Mouse (Mus musculus): ENCODE measurements at regions not wholly inside any gene's neighbourhood (a gene's known extent, or its start where the extent isn't known, plus 50 kb on each side); places are given as distances from the start of the nearest gene placed in this dataset.
"Not testable (repeated sequence)": the region's sequence is repeated elsewhere in the genome, so short reads cannot be mapped to it uniquely, and the experiment has no call there.

- DNase-seq (ENCODE audit: extremely low spot score in 1 of 2, low spot score in 1 of 2), result not testable (repeated sequence)
Observed at GRCm38 (mm10) chr4:3497392-3497791, 312.2 kb upstream of the Vmn1r3 start.

DNA sequence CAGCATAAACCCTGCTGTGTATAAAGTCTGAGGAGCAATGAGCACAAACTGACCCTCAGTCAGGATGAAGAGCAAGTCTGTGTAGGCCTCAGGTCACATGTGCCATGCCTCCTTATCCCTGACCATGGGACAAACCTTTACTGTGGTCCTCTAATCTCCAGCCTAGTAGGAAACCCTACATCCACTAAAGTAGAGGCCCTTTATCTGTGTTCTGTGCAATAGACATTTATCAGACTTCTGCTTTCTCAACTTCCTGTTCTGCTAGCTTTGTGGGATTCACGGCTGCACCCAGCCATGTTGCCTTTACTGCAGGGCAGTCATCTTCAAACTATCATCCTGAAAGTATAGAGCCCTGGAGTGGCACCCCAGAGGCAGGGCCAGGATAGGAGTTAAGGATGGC lies 310.8 kb upstream of the Vmn1r3 start:
- not testable (repeated sequence) for DNase-seq (ENCODE audit: extremely low spot score in 1 of 2, low spot score in 1 of 2)

GRCm38 (mm10) chr4:3494123-3494681 lies 309.0 kb upstream of the Vmn1r3 start:
- not testable (repeated sequence) for DNase-seq (ENCODE audit: extremely low spot score in 1 of 2, low spot score in 1 of 2)

GRCm38 (mm10) chr4:3490901-3491300 lies 305.7 kb upstream of the Vmn1r3 start:
- not testable (repeated sequence) for DNase-seq (ENCODE audit: extremely low spot score in 1 of 2, low spot score in 1 of 2)

- DNase-seq (ENCODE audit: extremely low spot score in 1 of 2, low spot score in 1 of 2), result peak in 1 of 2 experiments; percentile 0
Observed at GRCm38 (mm10) chr4:3482092-3482491, 296.9 kb upstream of the Vmn1r3 start.

DNA sequence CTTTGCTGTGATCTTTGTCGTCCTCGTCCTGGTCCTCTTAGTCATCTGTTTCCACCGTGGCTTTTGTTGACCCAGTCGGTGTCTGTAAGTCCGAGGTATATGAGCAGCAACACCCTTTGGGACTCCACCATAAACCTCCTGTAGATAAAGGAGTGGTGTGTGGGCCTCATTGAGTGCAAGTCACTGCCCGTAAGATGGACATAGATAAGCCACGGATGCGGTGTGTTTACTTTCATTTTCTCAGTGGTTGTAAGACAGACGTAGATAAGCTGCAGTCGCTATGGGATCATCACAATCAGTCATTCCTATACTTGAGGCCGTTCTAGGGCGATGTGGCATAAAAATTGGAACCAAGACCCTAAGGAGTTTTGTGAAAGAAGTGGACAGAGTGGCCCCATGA lies 271.6 kb upstream of the Vmn1r3 start:
- no peak for DNase-seq (ENCODE audit: extremely low spot score in 1 of 2, low spot score in 1 of 2)

DNA sequence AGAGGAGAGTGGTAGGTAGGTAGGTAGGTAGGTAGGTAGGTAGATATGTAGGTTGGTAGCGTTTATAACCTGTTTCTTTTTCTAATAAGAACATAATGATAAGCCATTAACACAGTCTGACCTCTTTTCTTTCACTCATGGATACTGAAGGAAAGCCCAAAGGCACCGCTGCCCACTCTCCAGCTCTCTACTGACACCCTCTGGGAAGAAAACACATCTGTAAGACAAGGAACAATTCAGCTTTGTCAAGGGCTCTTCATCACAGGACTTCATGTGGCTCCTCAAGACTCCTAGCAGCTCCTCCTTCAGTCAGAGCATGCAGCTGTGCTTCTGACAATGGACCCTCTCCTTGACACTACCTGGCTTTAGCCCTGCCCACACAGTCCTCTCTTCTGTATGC lies 252.2 kb upstream of the Vmn1r3 start:
- not testable (repeated sequence) for DNase-seq (ENCODE audit: extremely low spot score in 1 of 2, low spot score in 1 of 2)

DNA sequence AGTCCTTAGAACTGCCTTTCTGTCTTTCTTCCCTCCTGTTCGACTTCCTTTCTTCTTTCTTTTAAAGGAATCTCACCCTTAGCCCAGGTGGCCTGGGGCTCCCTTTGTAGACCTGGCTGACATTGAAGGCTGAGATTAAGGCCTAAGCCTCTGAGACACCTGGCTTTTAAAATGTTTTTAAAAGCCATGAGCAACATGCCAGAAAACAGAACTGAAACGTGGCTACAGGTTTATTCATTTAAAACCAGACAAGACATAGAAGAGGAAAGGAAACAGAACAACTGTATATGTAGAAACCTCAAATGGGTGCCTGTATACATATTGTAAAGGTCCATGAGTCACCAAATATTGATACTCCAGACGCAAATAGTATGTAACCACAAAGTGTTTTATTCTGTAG lies 242.8 kb upstream of the Vmn1r3 start:
- DNase-seq (ENCODE audit: extremely low spot score in 1 of 2, low spot score in 1 of 2), result no peak

GRCm38 (mm10) chr4:3419920-3420499 lies 234.9 kb upstream of the Vmn1r3 start:
- peak; percentile 1 to 56 for DNase-seq (ENCODE audit: extremely low spot score in 1 of 2, low spot score in 1 of 2)

GRCm38 (mm10) chr4:3416670-3417069 lies 231.5 kb upstream of the Vmn1r3 start:
- no peak for DNase-seq (ENCODE audit: extremely low spot score in 1 of 2, low spot score in 1 of 2)

GRCm38 (mm10) chr4:3414442-3415022 lies 229.4 kb upstream of the Vmn1r3 start:
- not testable (repeated sequence) for DNase-seq (ENCODE audit: extremely low spot score in 1 of 2, low spot score in 1 of 2)

DNA sequence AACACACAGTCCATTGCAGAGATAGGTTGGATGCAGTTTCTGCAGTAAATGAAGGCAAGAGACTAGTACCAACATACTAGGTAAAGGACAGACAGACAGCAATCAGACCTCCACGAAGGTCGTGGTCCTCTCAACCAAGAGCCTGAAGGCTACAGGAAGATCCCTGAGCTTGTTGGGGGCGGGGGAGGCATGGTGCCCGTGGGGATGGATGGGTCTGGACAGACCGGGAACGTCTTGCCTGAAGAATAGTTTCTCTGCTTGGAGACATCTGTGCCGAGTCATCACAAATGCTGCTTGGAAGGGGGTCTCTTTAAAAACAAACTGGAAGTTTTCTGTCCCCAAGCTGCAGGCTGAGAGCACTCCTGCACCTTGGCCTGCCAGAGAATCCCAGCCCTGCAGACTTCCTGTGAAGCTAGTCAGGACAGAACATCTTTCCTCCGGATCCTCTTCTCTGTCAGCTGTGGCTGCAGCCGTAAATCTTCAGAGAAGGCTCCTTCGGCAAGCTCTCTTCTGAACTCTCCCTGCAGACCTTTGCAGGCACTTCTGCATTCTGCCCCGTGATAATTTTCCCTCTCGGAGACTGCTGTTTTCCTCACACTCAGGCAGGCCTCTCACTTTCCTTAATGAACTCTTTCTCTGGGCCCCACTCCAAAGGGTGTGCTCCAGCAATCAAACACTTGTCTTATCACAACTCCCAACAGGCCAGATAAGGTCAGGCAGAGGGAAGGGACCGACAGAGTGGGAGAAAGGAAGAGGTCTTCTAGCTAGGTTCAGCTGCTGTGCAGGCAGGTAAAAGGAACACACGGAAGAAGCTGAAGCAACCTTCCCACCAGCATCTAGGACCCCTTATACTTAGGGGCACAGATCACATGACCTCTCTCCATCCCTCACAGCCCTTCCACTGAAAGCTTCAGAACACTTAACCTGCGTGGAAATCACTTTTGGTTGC lies 228.6 kb upstream of the Vmn1r3 start:
- no peak for DNase-seq (ENCODE audit: extremely low spot score in 1 of 2, low spot score in 1 of 2)

DNA sequence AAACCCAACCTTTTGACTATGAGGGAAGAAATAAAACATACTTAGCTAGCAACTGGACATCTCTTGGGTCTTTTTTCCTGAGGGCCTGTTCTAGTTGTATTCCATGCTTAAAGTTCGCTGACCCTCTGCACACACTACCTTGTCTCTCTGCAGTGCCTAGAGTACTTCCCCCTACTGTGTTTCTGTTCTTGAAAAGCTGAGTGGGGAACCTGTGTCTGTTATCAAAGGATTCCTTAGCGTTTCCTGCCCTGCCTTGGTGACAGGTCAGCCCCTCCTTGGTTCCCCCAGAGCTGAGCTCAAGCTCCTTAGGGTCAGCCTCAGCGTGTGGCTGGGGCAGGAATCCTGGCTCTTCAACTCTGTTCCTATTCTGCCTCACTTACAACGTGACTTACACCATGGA lies 227.2 kb upstream of the Vmn1r3 start:
- not testable (repeated sequence) for DNase-seq (ENCODE audit: extremely low spot score in 1 of 2, low spot score in 1 of 2)

- DNase-seq (ENCODE audit: extremely low spot score in 1 of 2, low spot score in 1 of 2), result not testable (repeated sequence)
Observed at GRCm38 (mm10) chr4:3402856-3403255, 217.7 kb upstream of the Vmn1r3 start.

- DNase-seq (ENCODE audit: extremely low spot score in 1 of 2, low spot score in 1 of 2), result not testable (repeated sequence)
Observed at GRCm38 (mm10) chr4:3401766-3402165, 216.6 kb upstream of the Vmn1r3 start.

DNA sequence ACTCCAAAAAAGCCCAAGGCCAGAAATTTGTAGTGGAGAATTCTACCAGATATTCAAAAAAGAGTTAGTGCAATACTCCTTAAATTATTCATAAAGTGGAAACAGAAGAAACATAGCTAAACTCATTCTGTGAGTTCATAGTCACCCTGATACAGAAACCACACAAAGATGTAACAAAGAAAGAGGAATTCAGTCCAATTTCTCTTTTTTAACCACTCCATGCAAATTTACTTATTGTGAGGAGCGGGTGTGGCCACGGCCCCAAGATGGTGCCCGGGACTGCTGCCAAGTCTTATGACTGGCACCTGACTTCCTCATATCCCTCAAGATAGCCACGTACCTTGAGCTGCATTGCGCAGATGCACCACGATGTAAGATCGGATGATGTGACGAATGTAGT lies 206.4 kb upstream of the Vmn1r3 start:
- not testable (repeated sequence) for DNase-seq (ENCODE audit: extremely low spot score in 1 of 2, low spot score in 1 of 2)

DNA sequence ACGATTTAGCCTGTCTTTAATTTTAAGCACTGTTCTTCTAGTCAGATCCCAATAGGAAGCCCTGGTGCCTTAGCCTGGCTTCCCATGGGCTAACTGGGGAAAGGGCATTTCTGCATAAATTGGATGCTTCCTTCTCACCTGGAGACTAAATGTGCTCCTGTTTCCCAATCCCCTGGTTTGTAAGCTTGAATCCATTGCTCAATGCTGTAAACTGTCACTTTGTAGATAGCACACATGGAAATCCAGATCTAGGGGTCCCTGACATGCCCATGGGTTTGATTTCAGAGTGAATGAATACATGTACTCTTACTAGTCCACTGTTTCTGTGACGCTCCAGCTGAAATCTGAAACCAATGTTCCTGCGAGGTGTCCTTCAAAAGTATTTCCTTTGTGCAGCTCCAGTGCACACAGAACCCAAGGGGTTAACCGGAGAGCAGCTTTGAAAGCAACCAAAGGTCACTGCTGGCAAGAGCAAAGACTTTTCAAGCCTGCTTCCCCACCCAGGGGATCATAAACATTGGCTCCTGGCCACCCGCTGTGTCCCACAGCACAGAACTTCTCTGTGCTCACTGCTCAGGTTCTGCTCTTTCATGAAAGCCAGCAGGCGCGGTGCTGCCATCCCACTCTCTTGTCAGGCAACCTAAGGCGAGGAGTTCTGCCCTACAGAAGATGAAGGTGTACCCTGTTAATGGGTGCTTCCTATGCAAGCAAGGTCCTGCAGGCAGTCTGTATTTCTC lies 188.0 kb upstream of the Vmn1r3 start:
- not testable (repeated sequence) for DNase-seq (ENCODE audit: extremely low spot score in 1 of 2, low spot score in 1 of 2)

GRCm38 (mm10) chr4:3368021-3368420 lies 182.9 kb upstream of the Vmn1r3 start:
- not testable (repeated sequence) for DNase-seq (ENCODE audit: extremely low spot score in 1 of 2, low spot score in 1 of 2)

GRCm38 (mm10) chr4:3343443-3343842 lies 158.3 kb upstream of the Vmn1r3 start:
- DNase-seq (ENCODE audit: extremely low spot score in 1 of 2, low spot score in 1 of 2), result not testable (repeated sequence)

DNA sequence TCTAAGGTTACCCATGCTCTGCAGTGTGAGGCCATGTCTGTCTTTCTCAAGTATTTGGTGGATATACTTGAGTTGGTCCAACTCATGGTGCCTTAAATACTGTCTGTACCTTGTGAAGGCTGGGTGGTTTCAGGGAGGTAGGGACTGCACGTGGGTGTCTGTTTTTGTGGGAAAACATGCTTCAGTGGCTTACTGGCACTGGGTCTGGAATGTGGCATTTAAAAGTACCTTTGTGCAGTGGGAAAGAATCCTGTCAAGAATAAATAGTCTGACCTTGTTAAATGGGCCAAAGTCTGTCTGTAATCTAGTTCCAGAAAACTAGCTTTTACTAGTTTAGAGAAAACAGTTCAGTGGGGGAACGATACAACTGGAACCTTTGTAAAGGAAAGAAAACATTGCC lies 157.5 kb upstream of the Vmn1r3 start:
- not testable (repeated sequence) for DNase-seq (ENCODE audit: extremely low spot score in 1 of 2, low spot score in 1 of 2)

Data from frontal cortex, adult 2 months (tissue).